Mouse (Mus musculus) WW6 (cell line): Measurements from ENCODE around the gene Slc5a5.

ENCODE experiments used
- DNase-seq: peaks from one replicate; pipeline ENCODE4 v3.0.0-alpha.2; 2013; ENCODE audit warnings: low read depth, low spot score

Gene Slc5a5

DNA sequence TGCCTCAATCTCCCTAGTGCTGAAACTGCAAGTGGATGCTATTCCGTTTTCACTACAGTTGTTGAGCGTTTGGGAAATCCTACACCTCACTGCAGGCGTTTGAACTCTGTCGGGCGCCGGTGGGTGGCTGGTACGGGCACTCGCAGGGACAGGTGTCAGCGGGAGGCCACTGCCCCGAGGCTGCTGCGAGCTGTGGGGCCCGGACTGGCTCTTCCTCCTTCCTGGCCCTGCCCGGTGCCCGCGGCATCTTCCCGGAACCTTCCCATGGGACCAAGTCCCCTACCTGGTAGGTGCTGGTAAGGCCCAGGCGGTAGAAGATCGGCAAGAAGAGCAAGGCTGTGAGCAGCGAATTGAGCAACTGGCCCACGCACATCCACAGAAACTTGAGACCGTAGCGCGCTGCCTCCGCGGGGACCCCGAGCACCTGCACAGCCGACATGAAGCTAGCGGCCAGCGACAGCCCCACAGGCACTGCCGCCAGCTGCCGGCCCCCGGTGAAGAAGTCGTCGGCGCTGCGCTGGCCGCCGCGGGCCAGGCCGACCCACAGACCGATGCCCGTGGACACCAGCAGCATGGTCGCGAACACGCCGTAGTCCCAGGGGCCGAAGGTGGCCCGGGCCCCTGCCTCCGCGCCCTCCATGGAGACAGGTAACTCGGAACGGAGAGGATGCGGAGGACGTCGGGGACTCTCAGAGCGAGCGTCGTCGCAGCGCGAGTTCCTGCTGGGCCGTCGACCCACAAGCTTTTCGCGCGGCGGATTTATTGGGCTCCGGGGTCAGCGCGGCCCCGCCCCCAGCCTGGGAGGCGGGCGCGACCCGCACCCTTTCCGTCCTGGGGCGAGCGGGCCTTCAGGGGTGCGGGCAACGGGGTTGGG, at the start of gene Slc5a5:
TSS of gene Slc5a5 (minus strand) at position 736 of the 874 bp plus-strand sequence.
- DNase-seq, result no peak

DNA sequence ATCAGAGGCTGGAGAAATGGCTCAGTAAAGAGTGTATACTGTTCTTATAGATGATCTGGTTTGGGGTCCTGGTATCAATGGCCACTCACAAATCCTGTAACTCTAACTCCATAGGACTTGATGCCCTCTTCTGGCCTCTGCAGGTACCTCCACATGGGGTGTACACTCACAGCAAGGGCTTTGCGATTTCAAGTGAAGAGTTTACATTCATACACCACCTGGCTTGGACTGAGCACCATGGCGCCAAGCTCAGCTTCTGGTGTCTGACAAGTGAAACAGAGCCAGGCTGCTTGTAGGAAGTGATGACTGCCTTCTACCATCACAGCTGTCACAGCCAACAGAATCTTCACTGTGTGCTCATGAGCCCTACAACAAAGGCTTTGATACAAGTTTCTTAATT, 48.9 kb upstream of the Slc5a5 start:
- DNase-seq, result no peak

DNA sequence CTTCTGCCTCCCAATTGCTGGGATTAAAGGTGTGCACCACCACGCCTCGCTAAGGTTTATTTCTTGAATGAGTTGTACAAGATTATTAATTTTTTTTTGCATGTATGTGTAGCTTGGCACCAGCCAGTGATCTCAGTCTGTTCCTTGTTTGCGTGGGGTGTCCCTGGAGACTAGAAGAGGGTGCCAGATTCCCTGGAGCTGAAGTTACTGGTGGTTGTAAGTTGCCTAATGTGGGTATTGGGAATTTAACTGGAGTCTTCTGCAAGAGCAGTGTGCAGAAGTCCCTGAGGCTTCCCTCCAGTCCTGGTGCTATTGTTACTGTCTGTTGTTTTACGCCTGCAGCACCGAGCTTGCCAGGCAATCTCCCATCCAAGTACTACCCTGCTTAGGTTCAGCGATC, 44.6 kb upstream of the Slc5a5 start:
- no peak for DNase-seq

DNA sequence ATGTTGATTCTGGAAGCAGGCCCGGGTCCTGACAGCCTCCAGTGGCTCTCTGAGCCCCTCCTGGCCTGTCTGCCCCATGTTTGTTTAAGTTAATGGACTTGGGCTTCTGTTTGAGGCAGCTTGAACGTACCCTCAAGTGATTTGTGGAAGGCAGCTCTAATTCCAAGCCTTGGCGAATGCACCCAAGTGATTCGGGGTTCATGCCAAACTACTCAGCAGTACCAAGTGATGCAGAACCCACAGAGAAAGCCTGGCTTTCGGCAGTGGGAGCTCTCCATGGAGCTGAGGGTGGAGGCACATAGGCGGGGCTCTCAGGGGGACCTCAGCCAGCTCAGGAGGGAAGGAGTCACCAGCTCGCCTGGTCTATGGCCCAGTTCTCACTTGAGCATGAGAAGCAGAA, 42.2 kb upstream of the Slc5a5 start:
- no peak for DNase-seq

DNA sequence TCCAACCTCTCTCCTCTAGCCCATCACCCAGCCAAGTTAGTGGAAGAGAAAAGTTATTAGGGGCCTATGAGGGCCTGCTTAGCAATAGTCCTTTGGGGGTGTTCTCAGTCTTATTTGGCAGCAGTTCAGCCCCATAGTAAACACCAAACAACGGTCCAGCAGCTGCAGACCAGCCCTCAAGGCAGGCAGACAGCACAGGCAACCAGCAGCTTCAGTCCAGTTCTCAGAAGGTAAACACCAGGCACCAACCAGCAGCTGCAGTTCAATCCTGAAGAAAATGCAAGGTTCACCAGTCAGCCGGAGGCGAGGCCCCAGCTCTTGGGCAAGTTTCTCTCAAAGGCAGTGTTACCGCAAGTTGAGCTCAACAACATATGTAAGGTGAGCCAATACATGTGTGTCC, 40.5 kb upstream of the Slc5a5 start:
- DNase-seq, result no peak

DNA sequence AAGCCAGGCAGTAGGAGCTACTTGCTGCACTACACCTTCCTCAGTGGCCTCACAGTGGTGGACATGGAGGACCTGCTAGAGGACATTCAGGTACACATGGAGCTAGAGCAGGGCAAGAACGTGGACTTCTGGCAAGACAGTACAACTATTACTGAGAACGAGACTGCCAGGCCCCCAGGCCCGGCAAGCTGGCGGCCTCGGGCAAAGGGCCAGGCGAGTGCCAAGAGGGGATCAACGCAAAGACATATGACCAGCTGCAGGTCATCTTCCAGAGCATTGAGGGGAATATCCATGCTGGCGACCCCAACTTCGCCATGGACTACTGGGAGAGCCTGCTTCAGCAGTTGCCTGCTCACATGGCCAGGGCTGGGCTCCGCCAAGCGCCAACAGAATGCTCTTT, 39.2 kb upstream of the Slc5a5 start:
- DNase-seq, result no peak

DNA sequence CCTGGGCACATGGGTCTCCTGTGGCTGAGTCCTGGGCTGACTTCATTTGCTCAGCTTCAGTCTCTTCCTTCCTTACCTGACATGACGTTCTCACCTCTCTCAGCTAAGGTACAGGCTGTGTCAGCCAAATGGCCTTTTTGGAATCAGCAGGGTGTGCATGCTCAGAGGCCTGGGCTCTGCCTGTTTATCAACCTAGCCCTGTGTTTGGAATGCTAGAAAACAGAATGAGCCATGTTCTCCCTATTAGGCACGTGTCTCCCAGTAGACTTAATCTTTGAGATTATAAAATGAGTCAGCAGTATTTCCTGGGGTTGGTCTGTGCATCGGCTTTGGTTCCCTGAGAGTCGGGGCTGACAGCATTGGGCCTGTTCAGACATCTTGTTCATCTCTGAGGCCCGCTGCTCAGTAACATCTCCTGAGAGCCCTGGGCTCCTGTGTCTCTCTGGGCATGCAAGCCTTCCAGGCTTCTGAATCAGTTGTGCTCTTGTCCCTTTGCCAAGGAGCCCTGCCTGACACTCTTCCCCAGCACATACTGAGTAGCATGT, 36.3 kb upstream of the Slc5a5 start:
- no peak for DNase-seq

DNA sequence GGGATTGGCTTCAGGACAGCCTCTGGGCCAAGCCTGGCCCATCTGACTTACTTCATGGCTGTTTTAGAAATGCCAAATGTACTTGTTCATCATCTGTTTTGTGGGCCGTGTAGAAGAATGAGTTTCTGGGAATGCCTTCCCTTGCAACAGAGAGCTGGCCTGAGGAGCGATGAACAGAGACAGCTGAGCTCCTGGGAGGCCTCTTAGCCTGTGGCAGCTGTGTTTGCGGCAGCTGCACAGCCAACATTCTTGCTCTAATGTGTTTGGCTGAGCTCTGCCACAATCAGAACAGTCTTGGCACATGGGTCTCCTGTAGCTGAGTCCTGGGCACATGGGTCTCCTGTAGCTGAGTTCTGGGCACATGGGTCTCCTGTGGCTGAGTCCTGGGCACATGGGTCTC, 35.5 kb upstream of the Slc5a5 start:
- DNase-seq, result no peak

DNA sequence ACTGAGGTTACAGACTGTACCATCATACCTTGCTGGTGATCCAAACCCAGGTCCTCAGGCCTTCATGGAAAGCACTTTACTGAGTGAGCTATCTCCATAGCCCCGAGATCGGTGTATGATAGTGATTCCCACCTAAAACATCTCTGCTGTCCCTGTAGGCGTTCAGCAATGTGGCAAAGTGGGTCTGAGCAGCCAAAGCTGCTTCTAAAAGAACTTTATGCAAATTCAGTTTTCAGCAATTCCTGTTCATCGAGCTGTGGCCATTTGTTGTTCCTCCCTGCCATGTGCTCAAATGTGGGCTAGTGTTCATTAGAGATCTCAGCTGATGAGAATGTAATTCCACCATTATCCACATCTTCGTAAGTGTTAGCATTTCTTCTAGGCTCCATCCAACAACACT, 33.8 kb upstream of the Slc5a5 start:
- DNase-seq, result no peak

DNA sequence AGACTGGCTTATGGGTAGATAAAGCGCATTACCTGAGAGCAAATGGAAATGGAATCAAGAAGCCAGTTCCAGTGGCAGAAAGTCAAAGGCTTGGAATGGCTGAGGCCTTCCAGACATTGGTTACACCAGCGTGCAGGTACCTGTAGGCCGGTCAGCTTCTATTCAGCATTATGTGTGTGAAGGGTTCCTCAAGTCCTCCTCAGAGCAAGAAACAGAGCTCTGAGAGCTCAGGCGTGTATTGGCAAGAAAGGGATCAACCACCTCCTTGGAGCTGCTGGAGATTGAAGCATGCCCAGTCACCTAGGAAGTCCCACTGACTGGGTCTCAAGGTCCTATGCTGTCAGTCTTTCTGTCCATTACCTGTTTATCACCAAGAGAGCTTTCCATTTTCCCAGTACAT, 33.2 kb upstream of the Slc5a5 start:
- DNase-seq, result no peak

DNA sequence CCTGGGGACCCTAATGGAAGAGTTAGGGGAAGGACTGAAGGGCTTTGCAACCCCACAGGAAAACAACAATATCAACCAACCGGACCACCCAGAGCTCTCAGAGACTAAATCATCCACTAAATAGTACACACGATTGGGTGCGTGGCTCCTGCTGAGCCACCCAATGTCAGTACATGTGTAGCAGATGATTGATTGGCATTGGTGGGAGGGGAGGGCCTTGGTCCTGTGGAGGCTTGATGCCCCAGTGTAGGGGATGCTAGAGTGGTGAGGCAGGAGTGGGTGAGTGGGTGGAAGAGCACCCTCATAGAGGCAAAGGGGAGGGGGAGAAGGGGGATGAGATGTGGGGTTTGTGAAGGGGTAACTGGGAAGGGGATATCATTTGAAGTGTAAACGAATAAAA, 31.6 kb upstream of the Slc5a5 start:
- no peak for DNase-seq

DNA sequence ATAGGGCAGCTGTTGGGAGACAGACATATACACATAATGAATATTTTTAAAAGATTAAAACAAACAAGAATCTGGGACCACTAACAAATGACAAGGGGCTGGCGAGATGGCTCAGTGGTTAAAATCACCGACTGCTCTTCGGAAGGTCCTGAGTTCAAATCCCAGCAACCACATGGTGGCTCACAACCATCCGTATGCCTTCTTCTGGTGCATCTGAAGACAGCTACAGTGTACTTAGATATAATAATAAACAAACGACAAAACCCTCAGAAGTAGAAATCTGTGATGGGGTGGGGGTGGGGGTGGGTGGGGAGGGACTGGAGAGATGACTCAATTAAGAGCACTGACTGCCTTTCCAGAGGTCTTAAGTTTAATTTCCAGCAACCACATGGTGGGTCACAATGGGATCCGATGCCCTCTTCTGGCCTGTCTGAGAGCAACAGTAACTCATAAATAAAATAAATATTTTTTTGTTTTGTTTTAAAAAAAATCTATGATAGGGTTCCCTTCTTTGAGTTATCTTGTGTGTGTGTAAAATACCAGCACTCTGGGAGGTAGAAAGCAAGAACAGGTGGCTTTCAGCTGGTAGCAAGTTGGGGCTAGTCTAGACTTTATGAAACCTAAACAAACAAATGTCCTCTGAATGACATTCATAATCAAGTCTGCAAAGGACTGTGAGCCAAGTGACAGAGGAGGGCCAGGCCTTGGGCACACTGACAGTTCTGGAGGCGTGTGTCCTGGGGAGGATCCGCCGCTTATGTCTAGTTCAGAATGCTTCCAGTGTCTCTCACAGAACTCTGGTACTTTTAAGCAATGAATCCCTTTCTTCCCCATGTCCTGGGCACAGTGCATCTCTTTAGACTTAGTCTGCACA, 27.7 kb upstream of the Slc5a5 start:
- no peak for DNase-seq

DNA sequence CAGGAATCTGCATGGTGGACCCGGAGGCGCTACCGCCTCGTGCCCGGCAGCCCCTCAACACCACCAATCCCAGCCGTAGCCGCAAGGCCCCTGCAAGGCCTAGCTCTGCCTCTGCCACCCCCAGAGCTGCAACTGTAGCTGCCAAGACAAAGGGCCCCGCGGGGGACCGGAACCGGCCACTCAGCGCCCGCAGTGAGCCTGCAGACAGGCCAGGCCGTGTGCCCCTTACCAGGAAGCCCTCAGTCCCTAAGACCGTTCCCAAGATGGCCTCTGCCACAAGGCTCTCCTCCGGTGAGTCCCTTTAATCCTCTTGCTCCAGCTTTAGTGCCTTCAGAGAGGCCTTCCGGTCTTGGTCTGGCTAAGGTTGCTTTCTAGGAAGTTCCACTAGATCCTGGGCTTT, 22.1 kb upstream of the Slc5a5 start:
- no peak for DNase-seq

DNA sequence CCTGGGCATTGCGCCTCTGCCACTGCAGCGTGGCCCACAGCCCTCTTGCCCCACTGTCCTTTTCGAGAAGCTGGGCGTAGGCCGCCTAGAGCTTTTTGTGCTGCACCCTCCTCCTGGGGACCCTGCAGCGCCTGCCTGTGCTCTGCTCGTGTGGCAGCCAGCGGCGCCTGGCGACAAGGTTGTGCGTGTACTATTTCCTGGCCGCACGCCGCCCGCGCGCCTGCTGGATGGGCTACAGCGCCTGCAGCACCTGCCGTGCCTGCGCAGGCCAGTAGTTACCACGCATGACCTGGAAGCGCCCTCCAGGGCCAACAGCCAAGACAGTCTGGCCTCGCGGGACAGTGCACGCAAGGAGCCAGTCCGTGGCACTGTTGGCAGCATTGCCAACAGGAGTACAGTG, 21.0 kb upstream of the Slc5a5 start:
- DNase-seq, result no peak

DNA sequence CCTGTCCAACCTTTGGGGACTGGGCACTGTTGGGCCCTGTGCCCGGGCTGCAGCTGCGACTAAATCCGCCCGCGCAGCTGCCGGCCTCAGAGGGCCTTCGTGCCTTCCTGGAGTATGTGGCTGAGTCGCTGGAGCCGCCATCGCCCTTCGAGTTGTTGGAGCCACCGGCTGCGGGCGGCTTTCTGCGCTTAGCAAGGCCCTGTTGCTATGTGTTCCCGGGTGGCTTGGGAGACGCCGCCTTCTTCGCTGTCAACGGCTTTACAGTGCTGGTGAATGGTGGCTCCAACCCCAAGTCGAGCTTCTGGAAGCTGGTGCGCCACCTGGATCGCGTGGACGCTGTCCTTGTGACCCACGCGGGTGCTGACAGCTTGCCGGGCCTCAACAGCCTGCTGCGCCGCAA, 20.4 kb upstream of the Slc5a5 start:
- DNase-seq, result no peak

DNA sequence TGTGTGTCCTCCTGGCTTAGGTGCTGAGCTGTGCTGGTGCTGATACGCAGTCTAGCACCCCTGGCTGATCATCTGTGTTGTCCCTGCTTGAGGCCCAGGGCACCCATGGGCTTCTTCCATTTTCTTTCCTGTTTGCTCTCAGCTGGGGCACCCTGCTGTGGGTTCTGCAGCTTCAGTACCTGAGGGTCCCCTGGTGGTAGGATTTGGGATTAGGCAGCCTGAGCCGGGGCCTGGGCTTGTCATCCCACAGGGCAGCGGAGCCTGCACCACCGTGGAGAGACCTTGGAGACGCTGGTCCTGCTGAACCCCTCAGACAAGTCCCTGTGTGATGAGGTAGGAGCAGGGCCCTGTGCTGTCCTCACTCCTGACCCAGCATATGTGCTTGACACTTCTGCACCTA, 19.0 kb upstream of the Slc5a5 start:
- DNase-seq, result no peak

DNA sequence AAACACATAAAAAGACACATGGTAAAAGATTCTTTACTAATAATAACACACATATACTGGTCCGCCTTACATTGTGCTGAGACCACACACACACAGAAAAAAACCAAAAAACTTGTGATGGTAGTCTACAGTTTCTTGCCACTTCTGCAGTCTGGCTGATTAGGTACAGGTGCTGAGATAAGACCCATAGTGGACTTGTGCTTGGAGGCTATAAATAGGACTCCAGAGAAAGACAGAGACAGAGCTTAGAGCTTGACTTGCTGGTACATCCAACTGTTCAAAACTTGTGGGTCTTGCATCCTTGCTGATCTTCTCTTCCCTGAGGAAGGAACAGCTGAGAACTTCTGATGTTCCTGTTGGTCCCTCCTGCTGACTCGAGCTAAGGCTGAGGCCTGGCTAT, 15.0 kb upstream of the Slc5a5 start:
- no peak for DNase-seq

DNA sequence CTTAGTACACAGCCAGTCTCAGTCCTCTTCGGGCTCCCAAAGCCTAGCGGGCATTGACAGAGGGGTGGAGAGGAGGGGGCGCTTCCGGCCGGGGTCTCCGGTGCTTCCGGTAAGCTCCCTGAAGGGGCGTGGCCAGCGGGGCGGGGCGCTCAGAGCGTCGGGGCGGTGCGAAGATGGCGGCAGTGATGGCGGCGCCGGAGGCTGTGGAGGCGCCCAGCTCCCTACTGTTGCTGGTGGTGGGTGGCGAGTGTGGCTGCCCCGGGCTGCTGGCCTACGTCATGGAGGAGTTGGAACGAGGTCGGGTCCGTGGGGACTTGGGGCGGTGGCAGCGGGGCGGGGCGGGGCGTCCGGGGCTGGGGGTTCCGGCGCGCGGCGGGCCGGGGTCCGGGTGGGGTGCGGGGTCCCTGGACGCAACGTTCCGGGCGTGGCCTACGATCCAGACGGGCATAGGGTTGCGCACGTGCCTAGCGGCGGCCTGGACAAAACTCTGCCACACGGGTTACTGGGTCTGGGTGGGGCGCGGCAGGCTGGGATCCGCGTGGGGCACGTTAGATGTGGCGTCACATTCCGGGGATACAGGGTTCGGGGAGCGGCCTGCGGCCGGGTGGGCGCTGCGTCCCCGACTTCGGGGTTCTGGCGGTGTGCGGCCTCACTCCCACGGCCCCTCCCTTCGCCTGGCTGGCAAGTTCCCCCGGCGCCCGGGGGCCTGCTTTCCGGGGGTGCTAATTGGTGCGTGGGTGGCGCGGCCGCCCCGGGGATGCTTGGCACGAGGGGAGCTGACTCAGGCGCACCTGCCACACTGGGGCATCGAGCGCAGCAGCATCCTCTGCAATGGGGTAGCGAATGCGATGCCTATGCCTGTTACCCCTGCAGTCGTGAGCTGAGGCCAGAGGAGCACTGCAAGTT, 13.5 kb upstream of the Slc5a5 start, which contains the start of gene Map1s:
TSS of gene Map1s (plus strand) at position 102 of the 906 bp plus-strand sequence.
- DNase-seq, result no peak

DNA sequence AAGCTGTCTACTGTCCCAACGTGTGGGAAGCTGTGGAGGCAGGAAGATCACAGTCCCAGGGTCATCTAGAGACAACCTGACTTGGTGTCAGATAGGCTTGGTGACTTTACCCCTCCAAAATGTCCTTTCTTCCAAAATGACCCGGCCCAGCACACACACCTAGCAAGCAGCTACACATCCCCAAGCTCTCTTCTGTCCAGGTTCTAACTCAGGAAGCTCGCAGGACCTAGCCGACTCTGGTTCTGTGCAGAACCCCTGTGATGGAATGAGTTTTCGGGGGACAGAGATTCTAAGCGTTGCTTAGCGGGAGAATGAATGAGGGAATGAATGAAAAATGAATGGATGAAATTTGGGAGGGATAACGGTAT, 12.9 kb upstream of the Slc5a5 start:
- no peak for DNase-seq

DNA sequence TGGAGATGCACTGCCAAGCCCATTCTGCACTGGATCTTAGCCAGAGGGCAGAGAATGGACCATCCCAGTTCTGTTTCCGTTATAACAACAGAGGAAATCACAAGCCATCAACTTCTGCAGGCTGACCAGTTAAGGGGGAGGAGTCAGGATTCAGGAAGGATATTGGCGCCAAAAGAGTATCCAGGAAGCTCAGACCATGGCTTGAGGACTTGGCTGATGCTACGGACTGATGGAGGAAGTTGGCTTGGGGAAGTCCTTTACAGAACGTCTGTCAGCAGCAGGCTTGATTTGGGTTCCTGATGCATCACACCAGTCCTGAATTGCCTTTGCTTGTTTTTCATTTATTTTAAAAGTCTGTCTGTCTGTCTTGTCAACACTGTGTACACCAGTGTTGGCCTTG, 12.0 kb upstream of the Slc5a5 start:
- DNase-seq, result no peak

DNA sequence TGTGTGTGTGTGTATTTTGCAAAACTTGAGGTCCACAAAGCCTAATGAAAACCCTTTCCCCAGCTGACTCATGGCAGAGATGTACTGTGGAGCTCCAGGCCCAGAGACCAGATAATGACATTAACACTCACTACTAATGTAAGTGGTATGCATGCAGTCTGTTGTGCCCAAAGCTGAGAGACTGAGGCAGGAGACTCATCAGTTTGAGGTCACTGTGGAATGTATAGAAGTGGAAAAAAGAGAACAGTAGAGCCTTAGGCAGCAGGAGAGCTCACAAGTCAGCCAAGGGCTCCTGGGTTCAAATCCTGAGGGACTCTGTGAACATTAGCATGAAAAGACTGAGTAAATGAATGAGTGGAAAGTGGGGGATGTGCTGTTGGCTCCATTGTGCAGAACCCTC, 11.0 kb upstream of the Slc5a5 start:
- DNase-seq, result no peak

DNA sequence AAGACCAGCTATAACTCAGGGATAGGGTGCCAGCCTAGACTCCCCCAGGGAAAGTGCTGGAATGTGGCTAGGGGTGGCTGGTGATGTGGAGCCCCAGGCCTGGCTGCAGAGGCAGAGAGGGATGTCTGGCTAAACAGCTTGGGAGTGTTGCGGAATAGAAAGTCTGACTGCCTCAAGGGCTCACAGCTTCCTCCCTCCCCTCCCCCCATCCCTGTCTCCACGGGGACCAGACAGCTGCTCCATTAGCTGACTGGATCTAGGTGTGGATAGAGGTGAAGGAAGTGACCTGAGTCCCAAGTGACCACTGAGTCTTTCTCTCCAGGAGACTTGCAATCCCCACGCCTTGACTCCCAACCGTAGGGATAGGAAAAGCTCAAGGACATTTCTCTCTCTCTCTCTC, 10.6 kb upstream of the Slc5a5 start:
- no peak for DNase-seq
